Mouse (Mus musculus) heart, embryonic 13.5 days (tissue): ENCODE data around the gene Rag1. TPM values are rescaled to one million over a fixed set of nuclear protein-coding genes. Genes with fewer than 3 reads are reported as not detected.

Experiments
- ATAC-seq: fragments of 200-750 bp; cut with Nextera tagmentation; 2 replicates; pipeline ENCODE4 v1.8.0; 2017; ENCODE audit warnings: moderate TSS enrichment; ENCODE audit not compliant: insufficient number of reproducible peaks, low FRiP score, low TSS enrichment; ENCODE audit errors: extremely low read depth
- H3K27ac ChIP-seq: fragments of 300-500 bp; sonication (generic); replicated peaks from 2 replicates; pipeline ENCODE4 v1.5.1; 2015; ENCODE audit warnings: moderate library complexity, mild to moderate bottlenecking, inconsistent platforms
- H3K27me3 ChIP-seq: fragments of 300-500 bp; sonication (generic); replicated peaks from 2 replicates; pipeline ENCODE4 v1.6.1; 2015; ENCODE audit warnings: mild to moderate bottlenecking, inconsistent platforms
- H3K36me3 ChIP-seq: fragments of 300-500 bp; sonication (generic); 2 replicates; pipeline ENCODE4 v1.6.1; 2015; ENCODE audit warnings: mild to moderate bottlenecking, inconsistent platforms
- H3K4me1 ChIP-seq: fragments of 300-500 bp; sonication (generic); 2 replicates; pipeline ENCODE4 v1.6.1; 2015; ENCODE audit warnings: inconsistent platforms
- H3K4me2 ChIP-seq: fragments of 300-500 bp; sonication (generic); 2 replicates; pipeline ENCODE4 v1.6.1; 2015; ENCODE audit warnings: inconsistent platforms, mild to moderate bottlenecking, moderate library complexity
- H3K4me3 ChIP-seq: fragments of 300-500 bp; sonication (generic); 2 replicates; pipeline ENCODE4 v1.5.1; 2015; ENCODE audit warnings: moderate library complexity, mild to moderate bottlenecking, inconsistent platforms
- H3K9ac ChIP-seq: fragments of 300-500 bp; sonication (generic); 2 replicates; pipeline ENCODE4 v1.6.1; 2015; ENCODE audit warnings: inconsistent platforms, mild to moderate bottlenecking, moderate library complexity
- H3K9me3 ChIP-seq: fragments of 300-500 bp; sonication (generic); 2 replicates; pipeline ENCODE4 v1.6.1; 2016; ENCODE audit warnings: inconsistent platforms
- WGBS: fragments of 180-500 bp; shearing (Covaris S2); methylation state at CpG from one replicate; pipeline ENCODE4 v1.1.7; 2015; ENCODE audit warnings: mixed read lengths; 5-methylcytosine and 5-hydroxymethylcytosine counted together
- polyA plus RNA-seq: library from polyadenylated mRNA; unstranded; fragments of >200 nt; fragmentation: Nextera tagmentation; extraction: Ambion mirVana; gene quantifications from 2 replicates; pipeline ENCODE4 v1.2.1, GENCODE M21; 2015

Gene Rag1
- polyA plus RNA-seq, 1 experiment from 2014 or later, result 0.11 TPM

DNA sequence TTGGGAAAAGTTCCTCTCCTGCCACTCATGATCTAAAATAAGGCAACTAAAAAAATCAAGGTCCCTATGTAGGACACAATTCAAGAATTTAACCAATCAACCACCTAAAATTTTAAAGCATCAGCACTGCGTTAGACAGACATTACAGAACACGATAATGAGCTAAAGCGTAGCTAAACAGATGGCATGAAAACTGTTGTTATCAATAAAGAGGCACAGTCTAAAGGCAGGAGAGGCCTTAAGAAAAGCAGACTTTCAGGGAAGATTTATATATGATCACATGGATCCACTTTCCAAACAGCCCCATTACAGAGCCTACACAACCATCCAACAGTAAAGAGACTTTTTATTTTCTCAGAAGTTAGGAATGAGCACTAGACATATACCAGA lies 16.4 kb upstream of the Rag1 start:
- no peak for ATAC-seq
- 85% methylated on average over 3 of the region's 3 CpGs for WGBS
- Histone ChIP-seq H3K4me3 (no peak overlapping the region), H3K27ac (no peak overlapping the region), H3K36me3 (no peaks in the 10 kb centered on the region), H3K9ac (no peak overlapping the region), H3K4me2 (no peak overlapping the region), H3K4me1 (no peaks in the 10 kb centered on the region), H3K9me3 (no peaks in the 10 kb centered on the region), H3K27me3 (no peaks in the 10 kb centered on the region)

GRCm38 (mm10) chr2:101665058-101665702 lies 15.9 kb upstream of the Rag1 start:
- WGBS, result 20% methylated on average over 9 of the region's 9 CpGs
- ATAC-seq, result no peak

DNA sequence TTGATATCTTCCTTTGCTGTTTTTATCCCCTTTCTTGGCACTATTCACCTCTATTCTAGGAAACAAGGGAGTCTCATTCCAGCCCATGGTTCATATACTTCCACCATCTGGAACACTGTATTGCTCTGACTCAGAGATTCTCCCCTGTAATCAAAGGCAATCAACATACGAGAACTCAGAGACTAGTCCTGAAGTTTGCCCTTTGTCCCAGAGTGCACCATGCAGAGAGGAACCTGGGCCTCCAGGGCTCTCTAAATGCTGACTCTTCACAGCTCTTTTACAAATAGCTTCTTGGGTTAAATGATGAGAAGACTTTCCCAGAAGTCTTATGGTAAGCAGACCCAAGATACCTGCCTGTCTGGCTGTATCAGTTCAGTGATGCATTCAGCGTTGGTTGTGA lies 11.2 kb upstream of the Rag1 start:
- peaks cover 1% of the 10 kb centered on the region for H3K27me3 ChIP-seq
- H3K36me3 ChIP-seq, result no peaks in the 10 kb centered on the region
- H3K4me3 ChIP-seq, result no peak overlapping the region
- no peaks in the 10 kb centered on the region for H3K4me1 ChIP-seq
- WGBS, result 59% methylated on average over 2 of the region's 2 CpGs
- H3K4me2 ChIP-seq, result no peak overlapping the region
- no peak overlapping the region for H3K9ac ChIP-seq
- H3K9me3 ChIP-seq, result no peaks in the 10 kb centered on the region
- H3K27ac ChIP-seq, result no peak overlapping the region
- ATAC-seq, result no peak

More at GRCm38 (mm10) chr2:101665058-101665702, 15.9 kb upstream of the Rag1 start:
- Histone ChIP-seq H3K4me3 (no peak overlapping the region), H3K27me3 (no peaks in the 10 kb centered on the region), H3K36me3 (no peaks in the 10 kb centered on the region), H3K4me1 (no peaks in the 10 kb centered on the region), H3K27ac (no peak overlapping the region), H3K9ac (no peak overlapping the region), H3K4me2 (no peak overlapping the region), H3K9me3 (no peaks in the 10 kb centered on the region)

DNA sequence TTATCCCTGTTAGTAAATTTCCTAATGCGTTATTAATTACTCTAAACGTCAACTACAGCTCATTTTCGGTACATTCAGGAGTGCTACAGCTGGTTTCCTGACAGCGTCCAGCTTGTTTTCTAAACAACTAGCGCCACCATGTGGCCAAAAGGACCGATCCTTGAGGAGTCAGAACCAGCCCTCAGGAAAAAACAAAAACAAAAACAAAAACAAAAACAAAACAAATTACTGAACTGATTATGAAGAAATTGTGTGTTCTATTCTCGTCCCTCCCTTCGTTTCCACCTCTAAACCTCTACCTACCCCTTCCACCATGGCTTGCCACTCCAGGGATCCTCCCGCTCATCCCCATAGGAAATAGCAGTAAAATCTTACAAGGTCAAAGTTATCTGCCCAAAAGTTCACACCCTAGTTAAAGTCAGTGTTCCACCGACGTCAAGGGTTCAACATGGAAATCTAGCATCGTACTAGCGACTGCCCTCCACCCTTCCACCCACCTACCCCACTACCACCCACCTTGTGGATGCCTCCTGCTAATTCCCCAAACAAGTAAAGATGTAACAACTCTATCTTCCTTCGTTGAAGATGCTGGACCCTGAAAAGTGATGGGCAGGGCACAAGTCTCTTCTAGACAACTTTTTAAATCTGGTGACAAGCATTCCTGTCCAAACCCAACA lies 3.8 kb upstream of the Rag1 start:
- Histone ChIP-seq H3K36me3 (no peaks in the 10 kb centered on the region), H3K9me3 (no peaks in the 10 kb centered on the region), H3K4me2 (peak overlapping the region; percentile 76), H3K27me3 (peaks cover 12% of the 10 kb centered on the region), H3K4me1 (0 out of 2 replicates have a peak, but pooled peaks cover 3% of the 10 kb centered on the region), H3K9ac (peak overlapping the region; percentile 67), H3K4me3 (peak overlapping the region; percentile 47), H3K27ac (no peak overlapping the region)
- ATAC-seq, result no peak
- WGBS, result 18% methylated on average over 14 of the region's 14 CpGs

- Histone ChIP-seq H3K9me3 (no peaks in the 10 kb centered on the region), H3K27me3 (peaks cover 12% of the 10 kb centered on the region), H3K27ac (no peak overlapping the region), H3K9ac (peak overlapping the region; percentile 67), H3K4me1 (0 out of 2 replicates have a peak, but pooled peaks cover 3% of the 10 kb centered on the region), H3K36me3 (no peaks in the 10 kb centered on the region), H3K4me2 (peak overlapping the region; percentile 76), H3K4me3 (peak overlapping the region; percentile 47)
- WGBS, result 33% methylated on average over 14 of the region's 14 CpGs
- no peak for ATAC-seq
Observed at GRCm38 (mm10) chr2:101652204-101652920, 3.1 kb upstream of the Rag1 start.

GRCm38 (mm10) chr2:101650446-101650845 lies 1.1 kb upstream of the Rag1 start:
- H3K4me2 ChIP-seq, result no peak overlapping the region
- H3K27me3 ChIP-seq, result peaks cover 9% of the 10 kb centered on the region; the same call in 1 of the 2 replicates
- no peak overlapping the region for H3K9ac ChIP-seq
- H3K4me1 ChIP-seq, result 0 out of 2 replicates have a peak, but pooled peaks cover 3% of the 10 kb centered on the region
- no peaks in the 10 kb centered on the region for H3K9me3 ChIP-seq
- 39% methylated on average over 1 of the region's 1 CpGs for WGBS
- H3K27ac ChIP-seq, result no peak overlapping the region
- no peaks in the 10 kb centered on the region for H3K36me3 ChIP-seq
- ATAC-seq, result no peak
- no peak overlapping the region for H3K4me3 ChIP-seq

- Histone ChIP-seq H3K4me2 (no peak overlapping the region), H3K36me3 (no peaks in the 10 kb centered on the region), H3K27me3 (no peaks in the 10 kb centered on the region; the same call in 1 of the 2 replicates), H3K4me1 (0 out of 2 replicates have a peak, but pooled peaks cover 3% of the 10 kb centered on the region), H3K9me3 (no peaks in the 10 kb centered on the region), H3K9ac (no peak overlapping the region), H3K4me3 (no peak overlapping the region), H3K27ac (no peak overlapping the region)
- WGBS, result 69% methylated on average over 2 of the region's 2 CpGs
- no peak for ATAC-seq
Observed at GRCm38 (mm10) chr2:101648361-101648760, 940 bp downstream of the Rag1 start.

GRCm38 (mm10) chr2:101645841-101646240 lies 3.5 kb downstream of the Rag1 start:
- Histone ChIP-seq H3K4me1 (0 out of 2 replicates have a peak, but pooled peaks cover 3% of the 10 kb centered on the region), H3K4me3 (no peak overlapping the region), H3K27me3 (no peaks in the 10 kb centered on the region; the same call in 1 of the 2 replicates), H3K27ac (no peak overlapping the region), H3K9me3 (no peaks in the 10 kb centered on the region), H3K9ac (no peak overlapping the region), H3K36me3 (no peaks in the 10 kb centered on the region), H3K4me2 (no peak overlapping the region)
- ATAC-seq, result no peak
- 84% methylated on average over 1 of the region's 1 CpGs for WGBS

DNA sequence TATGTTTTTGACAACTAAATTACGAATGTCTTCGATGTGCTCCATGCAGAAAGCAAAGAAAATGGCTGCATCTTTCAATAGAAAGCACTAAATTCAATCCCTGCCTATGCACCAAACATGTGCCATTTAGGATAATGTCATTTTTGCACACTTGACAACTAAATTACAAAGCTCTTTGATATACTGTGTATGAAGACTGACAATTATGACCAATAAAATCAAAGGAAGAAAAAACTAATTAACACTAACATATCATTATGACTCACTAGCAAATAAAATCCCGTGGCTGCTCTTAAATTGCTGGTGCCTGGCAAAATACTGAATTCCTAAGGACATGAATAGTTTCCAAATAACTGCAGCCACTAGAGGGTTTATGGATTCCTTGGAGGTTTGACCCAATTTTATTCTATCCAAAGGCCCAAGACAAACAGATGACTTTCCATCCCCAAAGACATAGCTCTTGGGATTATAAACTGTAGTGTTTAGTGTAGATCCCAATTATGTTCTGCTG lies 9.4 kb downstream of the Rag1 start:
- no peaks in the 10 kb centered on the region for H3K9me3 ChIP-seq
- no peak overlapping the region for H3K4me2 ChIP-seq
- no peaks in the 10 kb centered on the region for H3K4me1 ChIP-seq
- 71% methylated on average over 3 of the region's 3 CpGs for WGBS
- H3K4me3 ChIP-seq, result no peak overlapping the region
- H3K36me3 ChIP-seq, result no peaks in the 10 kb centered on the region
- no peak overlapping the region for H3K9ac ChIP-seq
- H3K27ac ChIP-seq, result no peak overlapping the region
- no peak for ATAC-seq
- no peaks in the 10 kb centered on the region for H3K27me3 ChIP-seq

DNA sequence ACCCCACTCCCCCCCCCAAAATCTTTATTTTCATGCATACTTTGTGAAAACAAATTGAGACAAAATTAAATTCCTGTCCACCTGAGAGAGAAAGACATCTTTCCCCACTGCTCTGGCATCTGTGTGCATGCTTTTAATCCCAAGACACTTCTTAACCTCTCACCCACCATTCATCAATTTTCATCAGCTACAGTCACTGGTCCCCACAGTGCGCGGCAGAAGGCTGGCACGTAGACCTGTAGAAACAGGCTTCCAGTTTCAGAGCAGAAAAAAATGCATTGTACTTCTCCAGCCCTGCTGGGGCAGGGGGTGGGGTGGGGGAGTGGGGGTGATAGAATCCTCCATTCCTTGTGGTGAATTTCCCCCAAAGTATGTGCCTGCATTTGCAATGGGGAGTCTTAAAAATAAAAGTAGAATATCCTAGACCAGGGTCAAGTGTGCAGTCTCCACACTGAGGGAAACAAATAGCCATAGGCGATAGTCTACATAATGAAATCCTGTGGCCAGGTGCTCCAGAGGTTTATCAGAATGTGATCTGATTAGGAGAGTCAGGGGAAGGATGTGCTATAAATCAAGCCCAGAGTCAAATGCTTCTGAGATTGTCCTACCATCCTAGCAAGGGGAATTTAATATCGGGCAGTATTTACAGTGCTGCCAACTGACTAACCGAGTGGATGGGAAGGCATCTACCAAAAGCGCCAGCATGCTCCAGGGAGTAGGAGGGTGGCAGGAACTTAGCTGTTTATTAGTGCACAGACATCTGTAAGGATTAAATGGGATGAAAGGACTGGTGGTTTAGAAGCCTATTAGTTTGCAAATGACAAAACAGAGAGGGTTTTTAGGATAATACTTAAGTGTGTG lies 10.1 kb downstream of the Rag1 start:
- ATAC-seq, result no peak
- Histone ChIP-seq H3K4me1 (no peaks in the 10 kb centered on the region), H3K27ac (no peak overlapping the region), H3K9ac (no peak overlapping the region), H3K4me3 (no peak overlapping the region), H3K36me3 (no peaks in the 10 kb centered on the region), H3K4me2 (no peak overlapping the region), H3K27me3 (peaks cover 6% of the 10 kb centered on the region), H3K9me3 (no peaks in the 10 kb centered on the region)
- 62% methylated on average over 7 of the region's 7 CpGs for WGBS
